32 mouse cellular contexts compared by ENCODE assay signal in the genomic region with DNA sequence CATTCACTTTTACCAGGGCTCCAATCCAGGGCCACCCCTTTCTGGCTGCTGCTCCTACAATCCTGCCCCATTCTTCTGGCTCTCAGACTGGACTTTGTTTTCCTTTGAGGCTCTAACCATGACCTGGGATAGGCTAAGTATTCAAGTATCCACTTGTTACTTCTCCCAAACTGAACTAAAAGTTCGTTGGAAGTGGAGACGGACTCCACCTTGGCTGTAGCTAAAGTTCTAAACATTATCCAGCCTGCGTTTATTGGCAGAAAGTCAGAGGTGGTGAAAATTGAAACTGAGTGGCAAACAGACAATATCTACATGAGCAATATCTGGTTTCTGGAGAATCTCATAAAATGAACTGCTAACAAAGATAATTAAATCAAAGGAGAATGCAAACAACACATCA. TPM values are rescaled to one million over a fixed set of nuclear protein-coding genes. Genes with fewer than 3 reads are reported as not detected.
DNase-seq lines count a peak whose midpoint lies in the region; ATAC-seq and TF ChIP-seq lines count a peak whose summit lies in the region.
"Had no signal": no experiment of that assay in that cellular context is flagged by ENCODE, and none has a peak within 500 bp of the region (broad histone marks: within the 10 kb centered on the region; RNA-seq: fewer than 3 reads in every experiment).

No protein-coding gene starts in this region.

- peak; percentile 18 to 48 for DNase-seq in kidney, adult 8-10 months
- peak; percentile 19 to 39 for DNase-seq in kidney, postnatal 25 days
- DNase-seq in kidney, adult 18-20 months = no peak
- DNase-seq in retina, embryonic 14.5 days (ENCODE audit: low spot score) = no peak
- DNase-seq: adrenal gland, adult 8-10 months; adrenal gland, postnatal 25 days; cerebellum, adult 11-12 months; cerebellum, adult 8-10 months; cerebellum, postnatal 10 days; cerebellum, postnatal 36 days; embryo, embryonic 11 days; gastrocnemius, postnatal 10 days; gastrocnemius, postnatal 36 days; heart, adult 2 months; heart, postnatal 14 days; heart, postnatal 4 days had no signal

- H3K4me2 ChIP-seq in intestine, postnatal 0 days (replicated peaks; ENCODE audit: low read depth) = peak overlapping the region; percentile 24; the same call in 1 of the 2 replicates
- no peak overlapping the region for H3K4me2 ChIP-seq in intestine, embryonic 15.5 days (replicated peaks)
- H3K4me2 ChIP-seq in kidney, embryonic 14.5 days (replicated peaks; ENCODE audit: low read depth, low read length) = no peak overlapping the region
- H3K4me2 ChIP-seq: embryonic facial prominence, embryonic 13.5 days; forebrain, embryonic 13.5 days; heart, embryonic 13.5 days had no signal

- H3K27me3 ChIP-seq in intestine, postnatal 0 days (replicated peaks; ENCODE audit: control insufficient read depth, insufficient read depth, low read length) = no peaks in the 10 kb centered on the region
- H3K27me3 ChIP-seq in intestine, embryonic 15.5 days (replicated peaks) = no peaks in the 10 kb centered on the region
- no peaks in the 10 kb centered on the region for H3K27me3 ChIP-seq in kidney, embryonic 14.5 days (ENCODE audit: control insufficient read depth, insufficient read depth, low read length)
- no peaks in the 10 kb centered on the region for H3K27me3 ChIP-seq in small intestine, adult 2 months (ENCODE audit: control insufficient read depth, insufficient read depth, low read length)
- H3K27me3 ChIP-seq: embryonic facial prominence, embryonic 13.5 days; forebrain, embryonic 13.5 days; heart, embryonic 13.5 days had no signal

- WGBS in intestine, postnatal 0 days = 26% methylated on average over 3 of the region's 3 CpGs
- 39% methylated on average over 3 of the region's 3 CpGs for WGBS in intestine, embryonic 15.5 days
- WGBS in kidney, embryonic 14.5 days = 70% methylated on average over 3 of the region's 3 CpGs
- 14% methylated on average over 3 of the region's 3 CpGs for WGBS in small intestine, adult 2 months

- TF ChIP-seq CTCF in intestine, postnatal 0 days (IDR thresholded peaks at IDR 0.05; ENCODE audit: low read depth) = no peak
- no peak for TF ChIP-seq CTCF in small intestine, adult 2 months (IDR thresholded peaks at IDR 0.05; ENCODE audit: extremely low read depth, insufficient read length, insufficient replicate concordance, low read depth, low read length)

- no peak for ATAC-seq in intestine, postnatal 0 days
- ATAC-seq in intestine, embryonic 15.5 days = no peak
- ATAC-seq in kidney, embryonic 14.5 days (ENCODE audit: low FRiP score, low TSS enrichment) = no peak
- ATAC-seq: activated CD4-positive, CD25-positive, alpha-beta regulatory T cell, adult 4 months; forebrain, embryonic 13.5 days; forebrain, embryonic 16.5 days had no signal

- no peak for TF ChIP-seq POLR2A in small intestine, adult 2 months (IDR thresholded peaks at IDR 0.05; ENCODE audit: low read depth, low read length)

- no peak overlapping the region for H3K4me3 ChIP-seq in intestine, postnatal 0 days (ENCODE audit: low read depth, low read length)
- no peak overlapping the region for H3K4me3 ChIP-seq in intestine, embryonic 15.5 days (replicated peaks)
- no peak overlapping the region for H3K4me3 ChIP-seq in kidney, embryonic 14.5 days (ENCODE audit: low read length)
- no peak overlapping the region for H3K4me3 ChIP-seq in small intestine, adult 2 months (ENCODE audit: low read depth, low read length)
- H3K4me3 ChIP-seq: embryonic facial prominence, embryonic 10.5 days; embryonic facial prominence, embryonic 13.5 days; erythroblast, embryonic 14.5 days; forebrain, embryonic 13.5 days; heart, adult 2 months; heart, embryonic 10.5 days; heart, embryonic 13.5 days had no signal

- no peaks in the 10 kb centered on the region for H3K9me3 ChIP-seq in intestine, postnatal 0 days (ENCODE audit: control insufficient read depth)
- no peaks in the 10 kb centered on the region for H3K9me3 ChIP-seq in intestine, embryonic 15.5 days
- no peaks in the 10 kb centered on the region for H3K9me3 ChIP-seq in kidney, embryonic 14.5 days (ENCODE audit: control insufficient read depth, low read length)
- H3K9me3 ChIP-seq: embryonic facial prominence, embryonic 10.5 days; embryonic facial prominence, embryonic 13.5 days; forebrain, embryonic 13.5 days; heart, embryonic 10.5 days; heart, embryonic 13.5 days had no signal

- H3K4me1 ChIP-seq in intestine, postnatal 0 days (replicated peaks; ENCODE audit: control insufficient read depth, insufficient read depth, low read length) = peaks cover 4% of the 10 kb centered on the region
- H3K4me1 ChIP-seq in intestine, embryonic 15.5 days (replicated peaks) = no peaks in the 10 kb centered on the region
- H3K4me1 ChIP-seq in kidney, embryonic 14.5 days (ENCODE audit: control insufficient read depth, insufficient read depth, low read length) = no peaks in the 10 kb centered on the region
- peaks cover 15% of the 10 kb centered on the region; the same call in 1 of the 2 replicates for H3K4me1 ChIP-seq in small intestine, adult 2 months (ENCODE audit: control insufficient read depth, insufficient read depth, insufficient read length, low read length)
- H3K4me1 ChIP-seq: embryonic facial prominence, embryonic 13.5 days; forebrain, embryonic 13.5 days; heart, embryonic 10.5 days; heart, embryonic 13.5 days had no signal

- no peak overlapping the region for H3K27ac ChIP-seq in intestine, postnatal 0 days (ENCODE audit: low read depth, low read length)
- no peak overlapping the region for H3K27ac ChIP-seq in intestine, embryonic 15.5 days
- H3K27ac ChIP-seq in kidney, embryonic 14.5 days (ENCODE audit: low read depth, low read length) = no peak overlapping the region
- peak overlapping the region; percentile 61 for H3K27ac ChIP-seq in small intestine, adult 2 months (ENCODE audit: insufficient read depth, low read depth, low read length)
- H3K27ac ChIP-seq: embryonic facial prominence, embryonic 10.5 days; embryonic facial prominence, embryonic 13.5 days; forebrain, embryonic 13.5 days; heart, adult 2 months; heart, embryonic 10.5 days; heart, embryonic 13.5 days had no signal

- H3K9ac ChIP-seq in intestine, postnatal 0 days (ENCODE audit: low read depth, low read length) = no peak overlapping the region
- no peak overlapping the region for H3K9ac ChIP-seq in intestine, embryonic 15.5 days
- no peak overlapping the region for H3K9ac ChIP-seq in kidney, embryonic 14.5 days (ENCODE audit: low read depth, low read length)
- H3K9ac ChIP-seq: embryonic facial prominence, embryonic 13.5 days; forebrain, embryonic 13.5 days; heart, embryonic 13.5 days had no signal

- no peaks in the 10 kb centered on the region for H3K36me3 ChIP-seq in intestine, postnatal 0 days (ENCODE audit: control insufficient read depth, insufficient read depth)
- H3K36me3 ChIP-seq in intestine, embryonic 15.5 days = no peaks in the 10 kb centered on the region
- H3K36me3 ChIP-seq in kidney, embryonic 14.5 days (ENCODE audit: control insufficient read depth, insufficient read depth, low read length) = no peaks in the 10 kb centered on the region
- no peaks in the 10 kb centered on the region for H3K36me3 ChIP-seq in small intestine, adult 2 months (ENCODE audit: control insufficient read depth, insufficient read depth, low read length)
- H3K36me3 ChIP-seq: embryonic facial prominence, embryonic 10.5 days; embryonic facial prominence, embryonic 13.5 days; heart, embryonic 10.5 days; heart, embryonic 13.5 days had no signal

RNA-seq across cellular contexts. Expression of a gene that starts 12.8 kb away (rescaled TPM):
- not detected in 2 replicates for polyA plus RNA-seq in intestine, postnatal 0 days (2015; fragmentation: Nextera tagmentation; extraction: Ambion mirVana)
- not detected in 2 replicates for polyA plus RNA-seq in intestine, embryonic 15.5 days (2015; fragmentation: Nextera tagmentation; extraction: Ambion mirVana)
- polyA plus RNA-seq in kidney, embryonic 14.5 days (2014; fragmentation: Nextera tagmentation; extraction: Ambion mirVana) = not detected in 2 replicates
- not detected in 2 replicates for polyA plus RNA-seq in small intestine, adult 2 months (2012; rRNA removed)
- polyA plus RNA-seq: activated CD4-positive, CD25-positive, alpha-beta regulatory T cell, adult 4 months; brain, embryonic 14.5 days; cortical plate, adult 2 months; embryonic facial prominence, embryonic 10.5 days; embryonic facial prominence, embryonic 13.5 days; erythroblast, embryonic 14.5 days; forebrain, embryonic 13.5 days; forebrain, embryonic 16.5 days; heart, adult 2 months; heart, embryonic 10.5 days; heart, embryonic 13.5 days; heart, embryonic 16.5 days; hindbrain, embryonic 11.5 days had no signal

RNA-seq across cellular contexts. Expression of a gene that starts 54.7 kb away (rescaled TPM):
- polyA plus RNA-seq in intestine, postnatal 0 days (2015; fragmentation: Nextera tagmentation; extraction: Ambion mirVana) = 4.9 and 5.1 TPM in 2 replicates
- 15.8 and 16.0 TPM in 2 replicates for polyA plus RNA-seq in intestine, embryonic 15.5 days (2015; fragmentation: Nextera tagmentation; extraction: Ambion mirVana)
- 19.1 and 30.2 TPM in 2 replicates for polyA plus RNA-seq in kidney, embryonic 14.5 days (2014; fragmentation: Nextera tagmentation; extraction: Ambion mirVana)
- polyA plus RNA-seq in small intestine, adult 2 months (2012; rRNA removed) = 6.5 and 18.7 TPM in 2 replicates
- polyA plus RNA-seq: activated CD4-positive, CD25-positive, alpha-beta regulatory T cell, adult 4 months; erythroblast, embryonic 14.5 days had no signal

Comparison
In these comparisons a context has a peak if more than half of its experiments do, and no peak if none do; other contexts are left out.
1. DNase-seq: peak in kidney, adult 8-10 months (2 of 2) and kidney, postnatal 25 days (2 of 2); none in kidney, adult 18-20 months (single experiment) and retina, embryonic 14.5 days (single experiment).